Mouse (Mus musculus) left cerebral cortex, adult 2 months (tissue): Measurements from ENCODE around the gene Pde10a. TPM values are rescaled to one million over a fixed set of nuclear protein-coding genes. Genes with fewer than 3 reads are reported as not detected.

Experiments used
- DNase-seq, 2 experiments: peaks; one replicate each; pipeline ENCODE4 v3.0.0; 2021 to 2022; ENCODE audit warnings: low spot score in 2 of 2, mixed read lengths in 1 of 2; ENCODE audit errors: extremely low spot score in 1 of 2
- H3K27ac ChIP-seq: fragments of 200-600 bp; 2 replicates; pipeline ENCODE4 v1.8.1; 2022
- H3K4me3 ChIP-seq: fragments of 200-600 bp; 2 replicates; pipeline ENCODE4 v1.8.1; 2022
- CTCF ChIP-seq: fragments of 200-600 bp; IDR thresholded peaks from 2 replicates; pipeline ENCODE4 v1.8.1; 2022; ENCODE audit warnings: antibody characterized with exemption, mild to moderate bottlenecking, moderate library complexity
- intact Hi-C: fragments of 180-260 bp; cut with DNase I; formaldehyde crosslinking; loops from one replicate; pipeline ENCODE4 v1.15.1; 2025
- total RNA-seq, 2 experiments: library from RNA; stranded (reverse); gene quantifications; 2 replicates each; pipeline ENCODE4 v1.2.3; 2021

Pde10a gene
- total RNA-seq, 2 experiments from 2014 or later = 78.0 to 113 TPM

DNA sequence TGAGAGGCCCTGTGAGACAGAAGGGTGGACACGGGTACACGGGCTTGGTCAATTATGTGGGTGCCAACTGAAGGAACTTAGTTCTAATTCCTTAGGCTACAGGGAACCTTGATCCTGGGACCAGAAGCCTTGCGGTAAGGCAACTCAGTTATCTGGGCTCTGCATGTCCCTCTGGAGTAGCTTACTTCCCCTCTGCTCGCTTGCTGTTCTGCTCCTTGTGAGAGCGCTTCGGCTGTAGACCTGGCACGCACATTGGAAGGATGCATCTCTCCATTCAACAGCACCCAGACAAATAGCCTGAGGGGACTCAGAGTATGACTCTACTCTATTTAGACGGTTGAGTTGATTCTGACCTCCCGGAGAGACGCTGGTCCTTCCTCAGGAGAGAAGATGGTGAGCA, 344.1 kb downstream of the Pde10a start:
- no peak overlapping the region for H3K27ac ChIP-seq
- intact Hi-C loops = no loop called here
- DNase-seq = no peak
- H3K4me3 ChIP-seq = no peak overlapping the region
- TF ChIP-seq CTCF = no peak

DNA sequence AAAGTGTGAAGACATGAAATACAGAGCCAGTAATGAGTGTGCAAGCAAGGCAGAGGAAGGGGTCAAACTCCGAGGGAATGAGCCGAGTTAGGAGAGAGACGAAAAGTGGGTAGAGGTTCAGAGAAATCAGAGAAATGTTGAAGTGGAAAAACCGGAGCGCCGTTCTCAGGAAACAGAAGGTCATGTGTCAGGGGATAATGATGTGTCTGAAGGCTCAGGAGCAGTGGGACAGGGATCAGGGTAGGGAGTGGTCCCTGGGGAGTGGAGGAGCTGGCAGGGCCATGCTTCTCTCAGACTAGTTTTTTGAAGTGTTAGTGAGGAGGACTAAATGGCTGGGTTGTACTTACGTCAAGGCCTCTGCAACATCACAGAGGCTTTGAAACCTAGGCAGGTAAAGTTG, 345.7 kb downstream of the Pde10a start:
- intact Hi-C loops = loop anchor here (5.0 kb wide), 1 partner anchor 39 kb away; no protein-coding TSS in a partner anchor
- DNase-seq = no peak
- H3K4me3 ChIP-seq = no peak overlapping the region
- H3K27ac ChIP-seq = no peak overlapping the region
- no peak for TF ChIP-seq CTCF

DNA sequence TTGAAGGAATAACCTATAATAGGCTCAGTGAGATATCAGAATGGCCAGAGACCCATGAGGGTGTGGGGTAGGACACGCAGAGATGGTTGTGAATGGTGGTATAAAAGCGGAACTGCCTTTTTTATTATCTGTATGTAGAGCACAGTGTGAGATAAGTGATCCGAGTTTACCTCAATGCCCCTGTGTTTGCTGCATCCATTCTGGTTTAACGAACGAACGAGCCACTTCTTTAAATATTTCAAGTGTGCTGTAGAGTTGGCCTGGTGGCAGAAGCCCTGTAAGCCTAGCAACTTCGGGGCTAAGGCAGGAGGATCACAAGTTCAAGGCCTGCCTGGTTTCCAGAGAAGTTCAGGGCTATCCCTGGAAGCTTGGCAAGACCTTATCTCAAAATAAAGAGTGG, 346.2 kb downstream of the Pde10a start:
- TF ChIP-seq CTCF = no peak
- intact Hi-C loops = loop anchor here (5.0 kb wide), 1 partner anchor 39 kb away; no protein-coding TSS in a partner anchor
- no peak overlapping the region for H3K27ac ChIP-seq

DNA sequence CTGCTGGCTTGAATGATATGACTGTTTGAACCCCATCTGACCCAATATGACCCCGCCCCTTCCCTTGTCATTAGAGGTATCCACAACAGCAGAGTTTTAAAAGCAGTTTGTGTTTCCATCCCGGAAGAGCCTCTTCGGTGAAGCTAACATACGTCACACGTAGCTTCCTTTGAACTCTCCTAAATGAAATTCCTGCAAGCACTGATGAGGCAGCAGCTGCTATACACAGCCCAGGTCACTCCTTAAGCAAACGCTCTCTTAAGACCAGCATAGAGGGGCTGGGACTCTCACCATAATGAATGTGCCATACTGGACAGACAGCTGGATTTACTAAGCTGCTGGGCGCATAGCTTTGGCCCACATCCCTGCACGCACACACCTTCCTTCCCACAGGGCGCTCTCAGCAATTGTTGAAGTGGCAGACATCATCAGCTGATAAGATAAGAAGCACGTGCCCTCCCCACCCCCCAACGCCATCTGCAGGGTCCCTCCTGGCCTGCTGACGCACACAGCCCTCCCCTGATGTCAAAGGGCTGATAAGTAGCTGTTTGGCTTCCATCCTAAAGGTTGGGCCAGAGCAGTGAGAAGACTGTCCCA, 346.9 kb downstream of the Pde10a start:
- TF ChIP-seq CTCF = no peak
- intact Hi-C loops = loop anchor here (5.0 kb wide), 1 partner anchor 40 kb away; no protein-coding TSS in a partner anchor
- Histone ChIP-seq H3K4me3 (no peak overlapping the region), H3K27ac (no peak overlapping the region)
- DNase-seq = no peak

More for the DNA sequence above, 346.2 kb downstream of the Pde10a start:
- no peak for DNase-seq
- no peak overlapping the region for H3K4me3 ChIP-seq

DNA sequence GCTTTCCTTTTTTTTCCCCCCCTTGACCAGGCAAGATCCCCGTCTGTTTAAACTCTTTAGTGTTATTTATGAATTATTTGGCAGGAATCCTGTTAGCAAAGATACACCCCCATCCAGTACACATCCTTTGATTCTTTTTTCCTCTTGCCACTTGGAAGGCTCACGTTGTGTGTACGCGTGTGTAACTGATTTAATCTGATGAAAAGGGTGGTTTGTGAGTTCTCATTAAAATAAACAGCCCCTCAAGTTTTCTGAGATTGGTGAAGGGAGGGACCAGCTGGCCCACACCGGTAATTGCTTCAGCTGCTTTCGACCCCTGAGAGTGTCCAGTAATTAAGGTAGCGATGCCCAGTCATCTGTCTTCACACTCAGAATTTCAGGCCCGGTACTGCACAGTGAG, 347.4 kb downstream of the Pde10a start:
- no peak for TF ChIP-seq CTCF
- intact Hi-C loops = loop anchor here (5.0 kb wide), 1 partner anchor 40 kb away; no protein-coding TSS in a partner anchor
- DNase-seq = no peak
- Histone ChIP-seq H3K4me3 (no peak overlapping the region), H3K27ac (no peak overlapping the region)

DNA sequence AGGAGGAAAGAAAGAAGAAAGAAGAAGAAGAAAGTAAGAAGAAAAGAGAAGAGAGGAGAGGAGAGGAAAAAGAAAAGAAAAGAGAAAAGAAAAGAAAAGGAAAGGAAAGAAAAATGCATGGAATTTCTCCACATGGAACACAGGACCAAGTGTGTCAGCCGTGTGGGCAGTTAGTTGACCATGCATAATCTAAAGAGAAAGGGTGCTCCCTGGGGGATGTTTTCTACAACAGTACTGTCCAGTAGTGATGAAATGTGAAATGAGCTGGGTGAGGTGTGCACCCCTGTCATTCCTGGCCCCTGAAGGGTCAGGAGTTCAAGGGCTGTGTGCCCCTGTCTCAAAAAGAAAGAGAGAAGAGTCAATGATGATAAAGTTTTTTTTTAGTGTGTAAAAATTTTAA, 352.9 kb downstream of the Pde10a start:
- no peak for DNase-seq
- Histone ChIP-seq H3K27ac (no peak overlapping the region), H3K4me3 (no peak overlapping the region)
- intact Hi-C loops = no loop called here
- no peak for TF ChIP-seq CTCF

DNA sequence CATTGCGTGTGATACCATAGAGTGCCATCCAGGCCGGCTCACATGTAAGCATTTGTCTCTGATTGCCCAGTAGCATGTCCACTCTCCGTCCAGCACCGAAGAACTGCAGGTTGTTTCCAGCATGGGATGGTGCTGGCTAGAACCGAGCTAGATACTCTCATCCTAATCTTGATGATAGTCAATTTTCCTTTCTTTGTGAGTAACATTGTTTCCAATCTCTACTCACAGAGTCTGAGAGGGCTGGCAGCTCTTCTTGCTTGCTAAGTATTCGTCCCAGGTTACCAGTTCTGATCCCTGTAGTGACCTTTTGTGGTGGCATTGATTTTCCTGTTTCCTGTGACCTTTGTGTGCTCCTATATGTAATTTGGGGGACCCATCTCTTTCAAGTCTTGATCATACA, 356.5 kb downstream of the Pde10a start:
- Histone ChIP-seq H3K4me3 (no peak overlapping the region), H3K27ac (no peak overlapping the region)
- DNase-seq = no peak
- TF ChIP-seq CTCF = no peak
- intact Hi-C loops = no loop called here

DNA sequence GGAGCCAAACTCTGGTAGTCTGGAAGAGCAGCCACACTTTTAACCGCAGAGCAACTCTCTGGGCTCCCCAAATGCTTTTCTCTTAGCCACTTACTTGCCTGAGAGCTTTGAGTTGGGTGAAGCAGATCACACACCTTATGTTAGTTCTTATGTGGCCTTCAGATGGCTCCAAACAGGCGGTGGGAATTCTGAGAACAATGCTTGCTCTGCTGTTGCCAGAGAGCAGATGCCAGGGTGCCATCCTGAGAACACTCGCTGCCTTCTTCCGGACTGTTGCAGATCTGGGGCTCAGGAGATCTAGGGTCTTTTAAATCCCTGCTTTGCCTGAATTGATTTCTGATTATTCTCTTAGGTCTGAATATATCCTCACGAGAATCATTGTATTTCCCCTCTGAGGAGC, 359.5 kb downstream of the Pde10a start:
- intact Hi-C loops = no loop called here
- no peak for TF ChIP-seq CTCF
- H3K4me3 ChIP-seq = no peak overlapping the region
- no peak for DNase-seq
- H3K27ac ChIP-seq = no peak overlapping the region

DNA sequence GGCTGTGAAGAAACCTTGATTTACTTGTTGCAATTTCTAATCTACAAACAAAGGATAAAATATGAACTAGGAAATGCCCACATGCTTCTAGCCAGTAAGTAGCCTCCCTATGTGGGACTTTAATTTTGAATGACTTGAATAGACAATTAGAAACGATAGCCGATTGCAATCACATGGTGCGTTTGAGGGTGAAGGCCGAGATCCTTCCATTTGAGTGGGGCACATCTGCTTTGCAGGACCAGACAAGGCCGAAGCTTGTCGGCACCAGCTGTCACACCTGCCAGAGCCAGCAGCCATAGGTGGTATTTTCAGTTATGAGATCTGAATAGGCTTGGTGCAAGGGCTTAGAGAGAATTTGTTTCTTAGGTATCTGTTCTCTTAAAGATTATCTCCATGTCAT, 360.7 kb downstream of the Pde10a start:
- TF ChIP-seq CTCF = no peak
- intact Hi-C loops = no loop called here

DNA sequence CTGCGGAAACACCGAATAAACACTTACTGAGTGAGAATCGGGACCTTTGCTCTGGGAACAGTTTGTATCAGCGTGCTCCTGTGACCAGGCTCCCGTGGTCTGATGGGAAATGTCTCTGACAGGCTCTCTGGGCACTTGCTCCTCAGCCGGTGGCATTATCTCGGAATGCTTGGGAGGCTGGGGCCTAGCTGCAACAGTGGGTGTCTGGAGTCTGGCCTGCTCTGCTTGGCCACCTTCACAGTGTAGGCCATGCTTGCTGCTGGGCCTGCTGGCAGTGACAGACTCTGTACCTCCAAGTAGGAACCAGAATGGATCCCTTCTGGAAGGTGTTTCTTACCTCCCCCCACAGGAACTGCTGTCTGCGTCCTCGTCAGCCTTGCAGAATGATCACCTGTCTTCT, 362.9 kb downstream of the Pde10a start:
- Histone ChIP-seq H3K27ac (no peak overlapping the region), H3K4me3 (no peak overlapping the region)
- DNase-seq = no peak
- TF ChIP-seq CTCF = no peak
- intact Hi-C loops = no loop called here

More for the DNA sequence above, 360.7 kb downstream of the Pde10a start:
- Histone ChIP-seq H3K27ac (no peak overlapping the region), H3K4me3 (no peak overlapping the region)
- no peak for DNase-seq

DNA sequence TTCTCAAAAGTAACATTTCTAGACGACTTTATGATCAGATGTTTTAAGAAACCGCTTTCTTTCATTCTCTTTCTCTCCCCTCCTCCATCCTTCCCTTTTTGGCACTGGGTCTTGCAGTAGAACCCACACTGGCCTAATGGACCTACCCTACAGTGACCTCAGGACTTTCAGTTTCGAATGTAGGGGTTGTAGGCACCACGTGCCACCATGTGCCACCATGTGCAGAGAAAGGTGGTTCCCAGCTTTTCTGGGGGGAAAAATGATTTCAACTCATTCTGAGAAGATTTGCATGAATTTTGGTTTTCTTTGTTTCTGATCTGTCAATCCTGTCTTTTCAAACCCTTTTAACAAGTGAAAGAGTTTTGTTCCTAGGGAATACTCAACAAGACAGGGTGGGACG, 363.5 kb downstream of the Pde10a start:
- DNase-seq = no peak
- H3K27ac ChIP-seq = no peak overlapping the region
- intact Hi-C loops = no loop called here
- no peak overlapping the region for H3K4me3 ChIP-seq
- TF ChIP-seq CTCF = no peak

DNA sequence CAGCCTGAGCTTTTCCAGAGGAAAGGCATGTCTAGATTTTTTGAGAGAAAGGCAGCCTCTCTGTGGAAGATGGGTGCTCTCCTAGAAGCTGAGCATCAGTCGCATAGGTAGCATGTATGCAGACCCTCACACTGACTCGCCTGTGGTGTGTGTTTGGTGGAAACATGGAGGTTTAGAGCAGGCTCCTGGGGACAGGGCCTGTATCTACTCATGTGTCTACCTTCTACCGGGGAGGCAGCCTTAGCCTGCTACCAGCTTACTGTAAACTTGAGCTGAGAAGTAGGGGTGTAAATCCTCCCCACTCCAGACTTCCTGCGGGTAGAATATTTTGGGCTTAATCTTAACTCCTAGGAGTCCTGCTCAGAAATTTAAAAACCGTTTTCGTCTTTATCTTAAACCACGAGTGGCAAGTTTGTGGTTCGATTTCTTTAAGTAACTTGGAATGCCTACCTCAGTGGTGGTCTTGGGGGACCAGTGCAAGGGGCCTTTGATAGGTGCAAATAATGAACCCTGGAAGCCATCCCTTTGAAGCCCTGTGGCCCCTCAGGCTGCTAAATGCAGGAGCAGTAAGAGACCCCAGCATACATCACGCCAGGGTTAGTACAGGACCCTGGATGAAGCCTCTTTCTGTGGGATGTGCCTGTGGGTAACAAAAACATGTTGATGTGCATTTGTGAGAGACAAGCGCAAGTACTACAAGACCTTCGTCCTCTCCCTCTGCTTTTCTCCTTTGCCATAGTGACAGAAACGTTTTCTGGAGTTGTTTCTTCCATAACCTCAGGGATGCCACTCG, 367.2 kb downstream of the Pde10a start:
- no peak overlapping the region for H3K27ac ChIP-seq
- DNase-seq = no peak
- no peak overlapping the region for H3K4me3 ChIP-seq
- intact Hi-C loops = no loop called here
- no peak for TF ChIP-seq CTCF

DNA sequence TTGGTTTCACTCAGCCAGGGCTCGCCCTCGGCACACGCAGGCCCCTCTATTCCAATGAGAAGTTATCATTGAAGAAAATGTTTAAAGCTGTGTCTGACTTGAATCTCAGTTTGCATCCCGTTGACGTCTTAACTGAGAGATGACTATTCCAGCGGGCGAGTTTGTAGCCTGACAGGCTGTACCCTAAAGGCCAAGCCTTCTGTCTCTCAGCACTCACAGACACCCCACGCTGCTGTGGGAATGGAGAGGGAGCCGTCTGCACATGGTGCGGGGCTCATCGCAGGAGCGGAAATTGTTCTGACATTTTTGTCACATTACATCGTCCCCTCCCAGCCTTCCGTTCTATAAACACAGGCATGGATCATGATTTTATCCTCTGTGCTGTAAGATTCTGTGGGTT, 370.8 kb downstream of the Pde10a start:
- no peak overlapping the region for H3K27ac ChIP-seq
- no peak for TF ChIP-seq CTCF
- intact Hi-C loops = no loop called here
- DNase-seq = no peak
- no peak overlapping the region for H3K4me3 ChIP-seq
